Mouse (Mus musculus): ENCODE results near the gene Arhgef5.

Gene Arhgef5

DNA sequence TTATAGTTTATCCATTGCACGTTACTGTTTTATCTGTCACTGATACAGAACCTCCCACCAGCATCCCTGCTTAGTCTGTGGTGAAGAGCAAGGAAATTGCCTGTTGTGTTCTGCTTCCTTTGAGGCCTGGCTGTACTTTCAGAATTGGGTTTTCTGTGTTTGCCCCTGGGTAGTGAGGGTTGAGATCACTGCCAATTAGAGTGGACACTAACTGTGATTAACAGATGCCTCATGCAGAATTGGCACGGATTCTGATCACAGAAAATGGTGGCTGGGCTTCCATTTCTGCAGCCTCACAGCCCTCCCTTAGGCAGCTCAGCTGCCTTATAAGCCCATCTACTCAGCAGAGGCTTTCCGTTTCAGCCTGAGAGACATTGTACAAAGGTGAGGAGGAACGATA is 68.1 kb downstream of the Arhgef5 start:
- no peak for DNase-seq (ENCODE audit: low spot score)

DNA sequence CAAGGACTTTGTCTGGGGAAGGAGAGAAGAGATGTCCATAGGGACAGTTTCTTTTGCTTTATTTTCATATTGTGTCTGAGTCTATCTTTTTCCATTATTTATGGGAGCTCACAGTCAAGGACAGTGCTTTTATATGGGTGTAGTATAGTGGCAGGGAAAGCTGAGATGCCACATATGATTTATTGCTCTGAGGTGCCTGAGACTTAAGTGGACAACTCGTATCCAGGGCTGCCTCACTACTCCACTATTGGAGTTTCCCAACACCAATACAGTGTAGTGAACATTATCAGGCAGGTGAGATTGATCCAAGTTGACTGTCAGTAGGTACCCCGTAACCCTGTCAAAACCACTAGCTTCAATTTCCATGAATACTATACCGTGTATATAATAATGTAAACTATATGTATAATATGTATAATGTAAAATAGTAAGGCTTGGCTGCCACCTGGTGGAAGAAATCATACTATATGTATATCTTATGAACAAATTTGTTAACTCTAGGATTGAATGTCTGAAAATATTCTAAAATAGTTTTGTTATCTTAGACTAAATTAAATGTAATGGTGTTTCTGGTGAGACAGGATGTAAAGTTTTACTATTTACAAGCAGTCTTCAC is 70.3 kb downstream of the Arhgef5 start:
- DNase-seq (ENCODE audit: low spot score), result no peak

DNA sequence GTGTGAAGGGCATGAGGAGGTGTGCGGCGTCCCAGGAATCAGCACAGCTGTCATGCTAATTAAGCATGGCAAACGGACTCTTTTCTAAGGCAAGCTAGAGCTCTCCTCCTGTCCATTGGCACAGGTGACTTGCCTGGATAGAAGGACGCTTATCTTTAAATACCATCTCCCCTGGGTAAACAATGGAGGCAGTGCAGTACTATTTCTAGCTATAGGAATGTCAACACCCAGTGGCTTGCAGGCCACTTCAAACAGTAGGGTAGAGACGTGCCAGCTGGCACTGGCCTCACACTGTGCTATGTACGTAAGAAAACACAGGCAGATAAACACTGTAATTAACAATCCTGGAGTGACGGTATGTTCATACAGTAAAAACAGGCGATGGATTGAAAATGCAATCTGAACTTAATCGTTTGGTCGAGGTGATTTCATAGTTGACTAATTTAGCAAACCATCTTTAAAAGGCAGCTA is 72.1 kb downstream of the Arhgef5 start:
- DNase-seq (ENCODE audit: low spot score), result no peak

DNA sequence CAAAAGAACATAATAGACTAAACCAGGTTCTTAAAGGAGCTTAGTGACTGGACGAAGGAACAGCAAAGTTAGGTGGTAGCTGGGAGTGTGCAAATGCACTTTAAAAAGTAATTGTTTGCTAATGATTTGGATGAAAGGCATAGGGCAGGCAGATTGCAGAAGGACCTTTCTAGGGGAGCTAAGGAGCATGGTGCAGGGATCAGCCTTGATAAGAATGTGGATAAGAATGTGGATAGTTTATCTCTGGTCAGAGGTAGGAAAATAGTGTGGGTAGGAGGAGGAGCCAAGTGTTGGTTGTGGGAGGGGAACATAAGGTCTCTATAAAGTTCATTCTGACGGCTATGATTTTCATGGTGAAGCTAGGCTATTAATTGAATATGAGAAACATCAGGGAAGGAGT is 73.4 kb downstream of the Arhgef5 start:
- no peak for DNase-seq (ENCODE audit: low spot score)

Data from ovary, postnatal 14 days (tissue).